Mouse (Mus musculus) heart, adult 2 months (tissue): ENCODE measurements around the gene Rin3.

Experiments
- CTCF ChIP-seq: fragments of 200-600 bp; IDR thresholded peaks from 2 replicates; pipeline ENCODE4 v1.8.1; 2022; ENCODE audit warnings: antibody characterized with exemption, mild to moderate bottlenecking, moderate library complexity
- EP300 ChIP-seq: fragments of 200-500 bp; IDR thresholded peaks from 2 replicates; pipeline ENCODE4 v1.6.1; 2011; ENCODE audit warnings: low read depth, low read length, control low read depth; ENCODE audit not compliant: insufficient read depth
- POLR2A ChIP-seq: fragments of 200-500 bp; IDR thresholded peaks from 2 replicates; pipeline ENCODE4 v1.6.1; 2011; ENCODE audit warnings: mild to moderate bottlenecking, low read depth, low read length, control low read depth; ENCODE audit not compliant: insufficient read depth

DNA sequence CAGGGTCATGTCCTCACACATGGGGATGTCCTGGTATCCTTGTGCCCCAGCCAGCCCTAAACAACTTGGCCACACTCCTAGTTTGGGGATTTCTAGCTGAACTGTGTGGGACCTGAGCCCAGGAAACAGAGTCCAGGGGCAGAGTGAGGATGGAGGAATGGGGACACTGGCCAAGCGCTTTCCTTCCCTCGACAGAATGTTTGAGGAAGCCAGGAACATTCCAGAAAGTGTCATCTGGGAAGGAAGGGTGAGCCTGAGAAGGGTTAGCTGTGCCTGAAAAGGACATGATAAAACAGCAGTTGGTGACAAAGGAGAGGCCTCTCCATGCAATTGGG, 42.0 kb downstream of the Rin3 start:
- TF ChIP-seq CTCF (no peak), POLR2A (no peak), EP300 (0 out of 2 replicates have a peak, but pooled peaks have one; percentile 18)
